Mouse (Mus musculus): Measurements from ENCODE around the gene Brd3. TPM values are rescaled to one million over a fixed set of nuclear protein-coding genes. Genes with fewer than 3 reads are reported as not detected.

The Brd3 gene
- polyA plus RNA-seq, 1 experiment: 14.9 TPM

GRCm38 (mm10) chr2:27415060-27415783 lies 92.2 kb downstream of the Brd3 start:
- 31% methylated on average over 11 of the region's 11 CpGs for WGBS
- peaks cover 73% of the 10 kb centered on the region for H3K4me1 ChIP-seq (ENCODE audit: control insufficient read depth, insufficient read depth, insufficient read length, low read length)
- H3K27me3 ChIP-seq (ENCODE audit: control insufficient read depth, insufficient read depth, low read length): no peaks in the 10 kb centered on the region
- no peak for TF ChIP-seq POLR2A (IDR thresholded peaks at IDR 0.05; ENCODE audit: low read depth, low read length)
- TF ChIP-seq CTCF (IDR thresholded peaks at IDR 0.05; ENCODE audit: extremely low read depth, insufficient read length, insufficient replicate concordance, low read depth, low read length): no peak
- peak overlapping the region; percentile 3; the same call in 1 of the 2 replicates for H3K27ac ChIP-seq (ENCODE audit: insufficient read depth, low read depth, low read length)
- no peak overlapping the region for H3K4me3 ChIP-seq (ENCODE audit: low read depth, low read length)
- no peaks in the 10 kb centered on the region for H3K36me3 ChIP-seq (ENCODE audit: control insufficient read depth, insufficient read depth, low read length)

- Histone ChIP-seq H3K27ac (ENCODE audit: insufficient read depth, low read depth, low read length) (peak overlapping the region; percentile 3; the same call in 1 of the 2 replicates), H3K4me1 (ENCODE audit: control insufficient read depth, insufficient read depth, insufficient read length, low read length) (peaks cover 68% of the 10 kb centered on the region)
- 21% methylated on average over 16 of the region's 16 CpGs for WGBS
These were observed 93.4 kb downstream of the Brd3 start for GRCm38 (mm10) chr2:27413936-27414657.

GRCm38 (mm10) chr2:27413582-27413935 lies 93.9 kb downstream of the Brd3 start:
- 61% methylated on average over 2 of the region's 2 CpGs for WGBS
- H3K4me3 ChIP-seq (ENCODE audit: low read depth, low read length): no peak overlapping the region
- no peaks in the 10 kb centered on the region for H3K27me3 ChIP-seq (ENCODE audit: control insufficient read depth, insufficient read depth, low read length)
- H3K36me3 ChIP-seq (ENCODE audit: control insufficient read depth, insufficient read depth, low read length): no peaks in the 10 kb centered on the region
- TF ChIP-seq POLR2A (IDR thresholded peaks at IDR 0.05; ENCODE audit: low read depth, low read length): no peak
- no peak for TF ChIP-seq CTCF (IDR thresholded peaks at IDR 0.05; ENCODE audit: extremely low read depth, insufficient read length, insufficient replicate concordance, low read depth, low read length)
- H3K27ac ChIP-seq (ENCODE audit: insufficient read depth, low read depth, low read length): no peak overlapping the region
- peaks cover 62% of the 10 kb centered on the region for H3K4me1 ChIP-seq (ENCODE audit: control insufficient read depth, insufficient read depth, insufficient read length, low read length)

More at GRCm38 (mm10) chr2:27413936-27414657, 93.4 kb downstream of the Brd3 start:
- Histone ChIP-seq H3K27me3 (ENCODE audit: control insufficient read depth, insufficient read depth, low read length) (no peaks in the 10 kb centered on the region), H3K36me3 (ENCODE audit: control insufficient read depth, insufficient read depth, low read length) (no peaks in the 10 kb centered on the region), H3K4me3 (ENCODE audit: low read depth, low read length) (no peak overlapping the region)
- TF ChIP-seq POLR2A (IDR thresholded peaks at IDR 0.05; ENCODE audit: low read depth, low read length) (no peak), CTCF (IDR thresholded peaks at IDR 0.05; ENCODE audit: extremely low read depth, insufficient read length, insufficient replicate concordance, low read depth, low read length) (no peak)

GRCm38 (mm10) chr2:27412245-27412800 lies 95.1 kb downstream of the Brd3 start:
- TF ChIP-seq CTCF (IDR thresholded peaks at IDR 0.05; ENCODE audit: extremely low read depth, insufficient read length, insufficient replicate concordance, low read depth, low read length): no peak
- no peak for TF ChIP-seq POLR2A (IDR thresholded peaks at IDR 0.05; ENCODE audit: low read depth, low read length)
- Histone ChIP-seq H3K4me1 (ENCODE audit: control insufficient read depth, insufficient read depth, insufficient read length, low read length) (peaks cover 54% of the 10 kb centered on the region), H3K27me3 (ENCODE audit: control insufficient read depth, insufficient read depth, low read length) (no peaks in the 10 kb centered on the region), H3K27ac (ENCODE audit: insufficient read depth, low read depth, low read length) (peak overlapping the region; percentile 44; the same call in 1 of the 2 replicates), H3K36me3 (ENCODE audit: control insufficient read depth, insufficient read depth, low read length) (no peaks in the 10 kb centered on the region), H3K4me3 (ENCODE audit: low read depth, low read length) (no peak overlapping the region)
- WGBS: 25% methylated on average over 7 of the region's 7 CpGs

- Histone ChIP-seq H3K4me3 (ENCODE audit: low read depth, low read length) (no peak overlapping the region), H3K36me3 (ENCODE audit: control insufficient read depth, insufficient read depth, low read length) (no peaks in the 10 kb centered on the region), H3K4me1 (ENCODE audit: control insufficient read depth, insufficient read depth, insufficient read length, low read length) (peaks cover 53% of the 10 kb centered on the region), H3K27me3 (ENCODE audit: control insufficient read depth, insufficient read depth, low read length) (no peaks in the 10 kb centered on the region), H3K27ac (ENCODE audit: insufficient read depth, low read depth, low read length) (peak overlapping the region; percentile 50)
- TF ChIP-seq CTCF (IDR thresholded peaks at IDR 0.05; ENCODE audit: extremely low read depth, insufficient read length, insufficient replicate concordance, low read depth, low read length): no peak
- no peak for TF ChIP-seq POLR2A (IDR thresholded peaks at IDR 0.05; ENCODE audit: low read depth, low read length)
- WGBS: 29% methylated on average over 8 of the region's 8 CpGs
These were observed 95.7 kb downstream of the Brd3 start for GRCm38 (mm10) chr2:27411688-27412174.

- Histone ChIP-seq H3K27me3 (ENCODE audit: control insufficient read depth, insufficient read depth, low read length) (no peaks in the 10 kb centered on the region), H3K27ac (ENCODE audit: insufficient read depth, low read depth, low read length) (0 out of 2 replicates have a peak overlapping the region, but pooled peaks have one; percentile 50), H3K4me1 (ENCODE audit: control insufficient read depth, insufficient read depth, insufficient read length, low read length) (peaks cover 48% of the 10 kb centered on the region), H3K36me3 (ENCODE audit: control insufficient read depth, insufficient read depth, low read length) (no peaks in the 10 kb centered on the region), H3K4me3 (ENCODE audit: low read depth, low read length) (no peak overlapping the region)
- 78% methylated on average over 6 of the region's 6 CpGs for WGBS
- TF ChIP-seq POLR2A (IDR thresholded peaks at IDR 0.05; ENCODE audit: low read depth, low read length): no peak
These were observed 96.8 kb downstream of the Brd3 start for GRCm38 (mm10) chr2:27410518-27411140.
